Mouse (Mus musculus): ENCODE results near the gene Pink1.

- TF ChIP-seq CTCF (IDR thresholded peaks at IDR 0.05; ENCODE audit: extremely low read depth, insufficient read depth, insufficient read length, insufficient replicate concordance) (no peak), POLR2A (IDR thresholded peaks at IDR 0.05; ENCODE audit: low read depth, low read length) (no peak)
Observed at GRCm38 (mm10) chr4:138312105-138312504, 14.0 kb downstream of the Pink1 start.
